Mouse (Mus musculus): Measurements from ENCODE around the gene Yipf1.

Yipf1 gene

GRCm38 (mm10) chr4:107372304-107372703 is 58.1 kb downstream of the Yipf1 start:
- no peak for DNase-seq (ENCODE audit: low spot score in 2 of 2)

- DNase-seq (ENCODE audit: low spot score in 2 of 2) = no peak
Measured at GRCm38 (mm10) chr4:107374677-107375076, 60.5 kb downstream of the Yipf1 start.

DNA sequence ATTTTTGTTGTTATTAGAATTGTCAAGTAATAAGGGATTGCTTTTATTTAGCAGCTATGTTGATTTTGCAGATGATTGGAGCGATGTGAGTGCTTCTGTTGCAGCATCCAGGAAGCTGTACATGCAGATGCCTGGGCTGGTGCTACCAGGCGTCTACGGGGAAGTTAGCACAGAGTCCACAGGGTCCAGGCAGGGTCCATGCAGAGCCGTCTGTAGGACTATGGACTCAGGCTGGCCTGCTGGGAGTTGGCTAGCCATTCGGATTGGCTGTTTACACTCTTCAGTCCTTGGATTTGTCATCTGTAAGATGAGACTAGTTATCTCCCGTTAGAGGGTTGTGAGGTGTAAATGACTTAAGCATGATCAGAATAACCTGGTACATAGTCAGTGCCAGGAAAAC is 64.8 kb downstream of the Yipf1 start:
- no peak for DNase-seq (ENCODE audit: low spot score in 2 of 2)

GRCm38 (mm10) chr4:107380871-107381270 is 66.7 kb downstream of the Yipf1 start:
- no peak for DNase-seq (ENCODE audit: low spot score in 2 of 2)

- DNase-seq (ENCODE audit: low spot score in 2 of 2) = no peak
Measured at GRCm38 (mm10) chr4:107387038-107387437, 72.9 kb downstream of the Yipf1 start.

DNA sequence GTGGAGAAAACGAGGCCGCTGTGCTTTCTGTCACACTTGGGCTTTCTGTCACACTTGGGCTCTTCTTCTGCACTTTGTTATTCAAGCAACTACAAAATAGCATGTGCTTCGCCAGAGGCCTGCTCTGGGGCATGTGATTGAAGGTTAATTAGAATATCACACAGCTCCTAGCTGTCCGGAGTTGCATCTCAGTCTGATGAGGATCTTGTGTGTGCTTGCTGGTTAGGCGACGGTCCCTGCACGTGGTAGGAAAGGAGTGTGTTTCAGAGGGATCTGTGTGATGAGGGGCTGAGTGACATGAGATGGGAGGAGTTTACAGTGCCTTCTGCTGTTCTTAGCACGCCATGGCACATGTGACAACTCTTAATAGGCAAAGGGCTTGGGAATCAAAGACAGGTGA is 73.3 kb downstream of the Yipf1 start:
- DNase-seq (ENCODE audit: low spot score in 2 of 2) = no peak

- DNase-seq (ENCODE audit: low spot score in 2 of 2) = no peak
Measured at GRCm38 (mm10) chr4:107388291-107388690, 74.1 kb downstream of the Yipf1 start.

DNA sequence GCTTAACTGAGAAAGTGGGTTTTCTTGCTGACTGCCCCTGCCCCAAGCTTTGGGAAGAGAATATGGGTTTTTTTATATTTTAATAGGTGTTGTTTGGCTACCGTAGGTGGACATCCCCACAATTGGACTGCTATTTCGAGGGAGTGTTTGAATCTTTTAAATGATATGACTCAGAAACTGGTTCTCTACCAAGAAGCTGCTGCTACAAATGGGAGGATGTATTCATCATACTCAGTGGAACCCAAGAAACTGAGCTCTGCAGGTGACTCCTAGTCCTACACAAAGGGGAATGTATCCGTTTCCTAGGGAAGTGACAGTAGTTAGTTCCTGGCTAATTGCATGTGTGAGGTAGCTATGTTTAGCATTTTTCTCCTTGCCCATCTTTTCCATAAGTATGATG is 75.2 kb downstream of the Yipf1 start:
- DNase-seq (ENCODE audit: low spot score in 2 of 2) = no peak

- no peak for DNase-seq (ENCODE audit: low spot score in 2 of 2)
Measured at GRCm38 (mm10) chr4:107393771-107394170, 79.6 kb downstream of the Yipf1 start.

Data from urinary bladder, adult 18-20 months (tissue).